Mouse (Mus musculus) brain, embryonic 14.5 days (tissue): ENCODE results near the gene Oas1g.

Source experiments
- CTCF ChIP-seq: fragments of 200-500 bp; IDR thresholded peaks from 2 replicates; pipeline ENCODE4 v1.5.1; 2012; ENCODE audit warnings: inconsistent platforms, mild to moderate bottlenecking, moderate library complexity, borderline replicate concordance; ENCODE audit not compliant: insufficient read depth, insufficient read length; ENCODE audit errors: extremely low read depth
- POLR2A ChIP-seq: fragments of 200-500 bp; IDR thresholded peaks from 2 replicates; pipeline ENCODE4 v1.6.1; 2012; ENCODE audit warnings: mild to moderate bottlenecking, inconsistent platforms, borderline replicate concordance; ENCODE audit not compliant: poor library complexity, insufficient read depth, insufficient read length, severe bottlenecking; ENCODE audit errors: extremely low read depth

GRCm38 (mm10) chr5:120849601-120850136 lies 37.7 kb downstream of the Oas1g start:
- peak; percentile 67; the same call in 1 of the 2 replicates for TF ChIP-seq CTCF
- no peak for TF ChIP-seq POLR2A
